Mouse (Mus musculus) monocyte, adult 2 months (primary cell): ENCODE measurements around the gene Ciz1.

Experiments
- DNase-seq, 2 experiments: peaks; one replicate each; pipeline ENCODE4 v3.0.0; 2022; ENCODE audit warnings: low spot score in 2 of 2, low read depth in 1 of 2

Ciz1 gene

GRCm38 (mm10) chr2:32376963-32377362 lies 24.8 kb downstream of the Ciz1 start:
- DNase-seq = no peak

GRCm38 (mm10) chr2:32380001-32380500 lies 27.9 kb downstream of the Ciz1 start:
- no peak for DNase-seq

- no peak for DNase-seq
Measured at GRCm38 (mm10) chr2:32381141-32381774, 29.1 kb downstream of the Ciz1 start.

GRCm38 (mm10) chr2:32381775-32382223 lies 29.7 kb downstream of the Ciz1 start, which contains the start of gene 1110008P14Rik:
1110008P14Rik (minus strand) TSS chr2:32381938.
- peak; percentile 75 to 81 for DNase-seq

- no peak for DNase-seq
Measured at GRCm38 (mm10) chr2:32382689-32383088, 30.6 kb downstream of the Ciz1 start.

- no peak for DNase-seq
Measured at GRCm38 (mm10) chr2:32387706-32388490, 35.8 kb downstream of the Ciz1 start, which contains the start of gene Lcn2. Lcn2 (minus strand) TSS chr2:32388252.

GRCm38 (mm10) chr2:32389157-32389556 lies 37.0 kb downstream of the Ciz1 start:
- no peak for DNase-seq

- DNase-seq = no peak
Measured at GRCm38 (mm10) chr2:32390871-32391270, 38.7 kb downstream of the Ciz1 start.

- no peak for DNase-seq
Measured at GRCm38 (mm10) chr2:32392063-32392462, 39.9 kb downstream of the Ciz1 start.

- no peak for DNase-seq
Measured at GRCm38 (mm10) chr2:32394973-32395372, 42.8 kb downstream of the Ciz1 start.

- peak; percentile 66 to 87 for DNase-seq
Measured at GRCm38 (mm10) chr2:32395484-32395945, 43.4 kb downstream of the Ciz1 start, which contains the start of gene Ptges2. Ptges2 (plus strand) TSS chr2:32395896.

GRCm38 (mm10) chr2:32395946-32396621 lies 44.0 kb downstream of the Ciz1 start:
- DNase-seq = peak; percentile 69 to 81

GRCm38 (mm10) chr2:32396695-32397094 lies 44.6 kb downstream of the Ciz1 start:
- DNase-seq = no peak

- DNase-seq = peak; percentile 81 to 88
Measured at GRCm38 (mm10) chr2:32404663-32405062, 52.5 kb downstream of the Ciz1 start.

- no peak for DNase-seq
Measured at GRCm38 (mm10) chr2:32407144-32407824, 55.2 kb downstream of the Ciz1 start.

- DNase-seq = no peak
Measured at GRCm38 (mm10) chr2:32408429-32409424, 56.6 kb downstream of the Ciz1 start.

GRCm38 (mm10) chr2:32411407-32411806 lies 59.3 kb downstream of the Ciz1 start:
- DNase-seq = no peak

GRCm38 (mm10) chr2:32412742-32413531 lies 60.8 kb downstream of the Ciz1 start:
- DNase-seq = no peak

GRCm38 (mm10) chr2:32413936-32414335 lies 61.8 kb downstream of the Ciz1 start:
- no peak for DNase-seq
